Comparison of ENCODE assay signal across 8 mouse cellular contexts in genomic region chrX:36863766-36864608, GRCm38 (mm10). TPM values are rescaled to one million over a fixed set of nuclear protein-coding genes. Genes with fewer than 3 reads are reported as not detected.
DNase-seq lines count a peak whose midpoint lies in the region; ATAC-seq and TF ChIP-seq lines count a peak whose summit lies in the region.

No protein-coding gene starts in this region.

- H3K9ac ChIP-seq in embryonic facial prominence, embryonic 13.5 days: peak overlapping the region; percentile 66
- peak overlapping the region; percentile 49 for H3K9ac ChIP-seq in limb, embryonic 14.5 days (ENCODE audit: low read depth, low read length, severe bottlenecking)
- 0 out of 2 replicates have a peak overlapping the region, but pooled peaks have one; percentile 19 for H3K9ac ChIP-seq in midbrain, postnatal 0 days (replicated peaks; ENCODE audit: low read length, poor library complexity, severe bottlenecking)

- ATAC-seq in embryonic facial prominence, embryonic 13.5 days (ENCODE audit: insufficient number of reproducible peaks, insufficient read depth, low FRiP score, low TSS enrichment, low read depth): peak; percentile 56; the same call in 1 of the 2 replicates
- peak; percentile 89 for ATAC-seq in limb, embryonic 14.5 days (ENCODE audit: low FRiP score, low read depth)
- peak; percentile 90 for ATAC-seq in midbrain, postnatal 0 days (ENCODE audit: low FRiP score)

- no peak overlapping the region for H3K27ac ChIP-seq in embryonic facial prominence, embryonic 13.5 days
- H3K27ac ChIP-seq in limb, embryonic 14.5 days (replicated peaks; ENCODE audit: low read depth, low read length): no peak overlapping the region
- H3K27ac ChIP-seq in midbrain, postnatal 0 days (ENCODE audit: low read depth, low read length): no peak overlapping the region

- TF ChIP-seq CTCF in midbrain, postnatal 0 days (IDR thresholded peaks at IDR 0.05): no peak

- 0 out of 2 replicates have a peak, but pooled peaks cover 7% of the 10 kb centered on the region for H3K4me1 ChIP-seq in embryonic facial prominence, embryonic 13.5 days
- H3K4me1 ChIP-seq in limb, embryonic 14.5 days (ENCODE audit: control insufficient read depth, insufficient read depth, low read length): no peaks in the 10 kb centered on the region
- no peaks in the 10 kb centered on the region for H3K4me1 ChIP-seq in midbrain, postnatal 0 days (ENCODE audit: insufficient read depth, low read length)

- peak overlapping the region; percentile 57 for H3K4me2 ChIP-seq in embryonic facial prominence, embryonic 13.5 days
- H3K4me2 ChIP-seq in limb, embryonic 14.5 days (replicated peaks; ENCODE audit: low read depth, low read length, severe bottlenecking): peak overlapping the region; percentile 47
- H3K4me2 ChIP-seq in midbrain, postnatal 0 days (ENCODE audit: low read depth, low read length, poor library complexity, severe bottlenecking): peak overlapping the region; percentile 44

- H3K4me3 ChIP-seq in embryonic facial prominence, embryonic 13.5 days: peak overlapping the region; percentile 44
- peak overlapping the region; percentile 40 for H3K4me3 ChIP-seq in limb, embryonic 14.5 days (replicated peaks; ENCODE audit: low read length)
- peak overlapping the region; percentile 39 for H3K4me3 ChIP-seq in midbrain, postnatal 0 days (ENCODE audit: low read depth, low read length)

- TF ChIP-seq POLR2A in limb, embryonic 14.5 days (IDR thresholded peaks at IDR 0.05; ENCODE audit: borderline replicate concordance, extremely low read depth, insufficient read depth, insufficient read length): no peak

- DNase-seq in 3134 (ENCODE audit: extremely low read depth, insufficient read length, low spot score): peak; percentile 86
- peak; percentile 80 to 83 for DNase-seq in adrenal gland, postnatal 36 days
- DNase-seq in heart, adult 8-10 months (ENCODE audit: low spot score): peak; percentile 85
- peak; percentile 88 for DNase-seq in kidney, adult 9 months
- DNase-seq in limb, embryonic 14.5 days (ENCODE audit: low spot score): peak; percentile 82
- DNase-seq in midbrain, postnatal 0 days (ENCODE audit: low spot score): peak; percentile 87
- DNase-seq in spleen, postnatal 14 days (ENCODE audit: low spot score in 2 of 2): peak; percentile 49 to 70

- 25% methylated on average over 43 of the region's 44 CpGs for WGBS in embryonic facial prominence, embryonic 13.5 days
- WGBS in limb, embryonic 14.5 days: 21% methylated on average over 40 of the region's 44 CpGs
- WGBS in midbrain, postnatal 0 days: 18% methylated on average over 43 of the region's 44 CpGs

- H3K27me3 ChIP-seq in embryonic facial prominence, embryonic 13.5 days: no peaks in the 10 kb centered on the region
- H3K27me3 ChIP-seq in limb, embryonic 14.5 days (ENCODE audit: control insufficient read depth, insufficient read depth, low read length): no peaks in the 10 kb centered on the region
- H3K27me3 ChIP-seq in midbrain, postnatal 0 days (ENCODE audit: insufficient read depth, low read length): no peaks in the 10 kb centered on the region

- no peaks in the 10 kb centered on the region for H3K36me3 ChIP-seq in embryonic facial prominence, embryonic 13.5 days
- no peaks in the 10 kb centered on the region for H3K36me3 ChIP-seq in limb, embryonic 14.5 days (ENCODE audit: control insufficient read depth, insufficient read depth, low read length)
- H3K36me3 ChIP-seq in midbrain, postnatal 0 days (ENCODE audit: insufficient read depth, low read length): no peaks in the 10 kb centered on the region

- H3K9me3 ChIP-seq in embryonic facial prominence, embryonic 13.5 days: no peaks in the 10 kb centered on the region
- no peaks in the 10 kb centered on the region for H3K9me3 ChIP-seq in limb, embryonic 14.5 days (ENCODE audit: control insufficient read depth, low read length)
- no peaks in the 10 kb centered on the region for H3K9me3 ChIP-seq in midbrain, postnatal 0 days (ENCODE audit: low read length)

RNA-seq across cellular contexts. Expression of gene Ube2a, which starts 9.7 kb away (rescaled TPM):
- total RNA-seq in adrenal gland, postnatal 36 days (2021): 10 to 100 TPM; 63.2 to 66.3 TPM
- polyA plus RNA-seq in embryonic facial prominence, embryonic 13.5 days (2015; fragmentation: Nextera tagmentation; extraction: Ambion mirVana): 132 and 136 TPM in 2 replicates
- total RNA-seq in heart, adult 8-10 months (2022): 10 to 100 TPM; 61.7 to 72.1 (median 66.5) TPM
- polyA plus RNA-seq in limb, embryonic 14.5 days (2012; rRNA removed): 40.0 and 44.2 TPM in 2 replicates
- polyA plus RNA-seq in limb, embryonic 14.5 days (2014; fragmentation: Nextera tagmentation; extraction: Ambion mirVana): 133 TPM in 2 replicates
- total RNA-seq in midbrain, postnatal 0 days (2014; rRNA removed): 39.4 and 40.4 TPM in 2 replicates
- 110 and 123 TPM in 2 replicates for polyA plus RNA-seq in midbrain, postnatal 0 days (2015; fragmentation: Nextera tagmentation; extraction: Ambion mirVana)

RNA-seq across cellular contexts. Expression of gene C330007P06Rik, which starts 9.9 kb away (rescaled TPM):
- 10 to 100 TPM; 50.3 to 51.5 TPM for total RNA-seq in adrenal gland, postnatal 36 days (2021)
- polyA plus RNA-seq in embryonic facial prominence, embryonic 13.5 days (2015; fragmentation: Nextera tagmentation; extraction: Ambion mirVana): 37.5 and 39.6 TPM in 2 replicates
- 10 to 100 TPM; 14.4 to 16.6 (median 15.4) TPM for total RNA-seq in heart, adult 8-10 months (2022)
- 18.0 and 21.1 TPM in 2 replicates for polyA plus RNA-seq in limb, embryonic 14.5 days (2012; rRNA removed)
- polyA plus RNA-seq in limb, embryonic 14.5 days (2014; fragmentation: Nextera tagmentation; extraction: Ambion mirVana): 34.6 and 35.8 TPM in 2 replicates
- 22.0 and 28.6 TPM in 2 replicates for total RNA-seq in midbrain, postnatal 0 days (2014; rRNA removed)
- 16.9 and 18.8 TPM in 2 replicates for polyA plus RNA-seq in midbrain, postnatal 0 days (2015; fragmentation: Nextera tagmentation; extraction: Ambion mirVana)

RNA-seq across cellular contexts. Expression of gene Nkrf, which starts 38.7 kb away (rescaled TPM):
- total RNA-seq in adrenal gland, postnatal 36 days (2021): 10 to 100 TPM; 10.6 to 14.6 TPM
- 1.5 TPM in 2 replicates for polyA plus RNA-seq in embryonic facial prominence, embryonic 13.5 days (2015; fragmentation: Nextera tagmentation; extraction: Ambion mirVana)
- total RNA-seq in heart, adult 8-10 months (2022): 1 to 10 TPM; 3.2 to 4.2 (median 3.5) TPM
- polyA plus RNA-seq in limb, embryonic 14.5 days (2012; rRNA removed): 3.4 and 4.5 TPM in 2 replicates
- 1.7 and 2.1 TPM in 2 replicates for polyA plus RNA-seq in limb, embryonic 14.5 days (2014; fragmentation: Nextera tagmentation; extraction: Ambion mirVana)
- 23.7 and 24.0 TPM in 2 replicates for total RNA-seq in midbrain, postnatal 0 days (2014; rRNA removed)
- polyA plus RNA-seq in midbrain, postnatal 0 days (2015; fragmentation: Nextera tagmentation; extraction: Ambion mirVana): 15.4 and 15.5 TPM in 2 replicates
